13 mouse cellular contexts compared by ENCODE assay signal in the genomic region with DNA sequence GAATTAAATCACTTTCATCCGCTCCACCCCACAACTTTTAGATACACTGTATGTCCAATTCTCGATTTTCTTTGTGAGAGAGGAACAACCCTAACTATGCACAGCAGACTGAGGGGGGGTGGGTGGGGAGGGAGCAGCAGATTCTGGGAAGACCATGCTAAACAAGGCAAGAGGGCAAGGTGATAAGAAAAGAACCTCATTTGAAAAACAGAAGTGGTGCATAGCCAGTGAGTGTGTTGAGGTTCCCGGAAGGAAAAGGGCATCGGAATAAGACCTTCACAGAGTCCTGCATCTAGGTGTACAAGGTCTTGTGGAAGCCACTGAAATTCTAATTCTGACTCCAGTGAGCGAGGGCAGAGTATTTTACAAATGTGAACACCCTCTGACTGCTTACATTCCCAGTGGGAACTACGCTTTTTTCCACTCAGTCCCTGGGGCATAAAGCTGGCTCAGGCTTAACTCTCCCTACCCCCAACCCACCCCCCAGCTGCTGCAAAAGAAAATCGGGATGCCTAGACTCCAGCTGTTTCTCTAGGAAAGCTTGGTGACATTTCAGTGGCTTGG. TPM values are rescaled to one million over a fixed set of nuclear protein-coding genes. Genes with fewer than 3 reads are reported as not detected.
A peak's percentile ranks its signal among the peaks of the same experiment; 100 is the strongest.
DNase-seq lines count a peak whose midpoint lies in the region; ATAC-seq and TF ChIP-seq lines count a peak whose summit lies in the region.
"Had no signal": no experiment of that assay in that cellular context is flagged by ENCODE, and none has a peak within 500 bp of the region (broad histone marks: within the 10 kb centered on the region; RNA-seq: fewer than 3 reads in every experiment).

No protein-coding gene starts in this region.

- H3K4me3 ChIP-seq in ES-Bruce4 (ENCODE audit: low read depth, low read length) = peak overlapping the region; percentile 56
- H3K4me3 ChIP-seq in liver, embryonic 13.5 days (replicated peaks) = peak overlapping the region; percentile 93
- H3K4me3 ChIP-seq: heart, embryonic 15.5 days; midbrain, embryonic 12.5 days; neural tube, embryonic 12.5 days had no signal

- no peaks in the 10 kb centered on the region for H3K9me3 ChIP-seq in ES-Bruce4 (replicated peaks; ENCODE audit: control insufficient read depth, insufficient read depth, low read length, poor library complexity, severe bottlenecking)
- no peaks in the 10 kb centered on the region for H3K9me3 ChIP-seq in liver, embryonic 13.5 days (replicated peaks)
- H3K9me3 ChIP-seq: heart, embryonic 15.5 days; midbrain, embryonic 12.5 days; neural tube, embryonic 12.5 days had no signal

- ATAC-seq in liver, embryonic 13.5 days (ENCODE audit: low read depth) = no peak

- DNase-seq in heart, adult 11 months = peak; percentile 53
- no peak for DNase-seq in heart, adult 18-20 months
- DNase-seq in ZHBTc4 (ENCODE audit: low read depth, low spot score) = peak; percentile 88
- DNase-seq in liver, embryonic 13.5 days = no peak
- DNase-seq in natural killer cell, adult 2 months (ENCODE audit: low spot score in 2 of 2) = no peak
- no peak for DNase-seq in adipocyte (ENCODE audit: low spot score)
- no peak for DNase-seq in gastrocnemius, postnatal 4 days (ENCODE audit: low spot score in 2 of 2)
- DNase-seq: cerebellum, adult 9-11 months; thymus, postnatal 25 days had no signal

- H3K4me1 ChIP-seq in ES-Bruce4 (ENCODE audit: control insufficient read depth, insufficient read depth, low read length) = peaks cover 3% of the 10 kb centered on the region
- peaks cover 63% of the 10 kb centered on the region for H3K4me1 ChIP-seq in liver, embryonic 13.5 days (replicated peaks)

- TF ChIP-seq EP300 in ES-Bruce4 (IDR thresholded peaks at IDR 0.05; ENCODE audit: insufficient read depth, low read depth, low read length) = peak; percentile 47; the same call in 1 of the 2 replicates

- peak overlapping the region; percentile 41 for H3K9ac ChIP-seq in ES-Bruce4 (ENCODE audit: low read depth, poor library complexity, severe bottlenecking)
- H3K9ac ChIP-seq in liver, embryonic 13.5 days = peak overlapping the region; percentile 96
- H3K9ac ChIP-seq: midbrain, embryonic 12.5 days; neural tube, embryonic 12.5 days had no signal

- H3K4me2 ChIP-seq in liver, embryonic 13.5 days = peak overlapping the region; percentile 99
- H3K4me2 ChIP-seq: midbrain, embryonic 12.5 days; neural tube, embryonic 12.5 days had no signal

- peak overlapping the region; percentile 97 for H3K27ac ChIP-seq in ES-Bruce4 (ENCODE audit: insufficient read depth, low read length)
- H3K27ac ChIP-seq in liver, embryonic 13.5 days = peak overlapping the region; percentile 96
- H3K27ac ChIP-seq: heart, embryonic 15.5 days; midbrain, embryonic 12.5 days; neural tube, embryonic 12.5 days had no signal

- no peak for TF ChIP-seq CTCF in ES-Bruce4 (IDR thresholded peaks at IDR 0.05; ENCODE audit: low read depth, low read length)

- no peaks in the 10 kb centered on the region for H3K27me3 ChIP-seq in ES-Bruce4 (ENCODE audit: control insufficient read depth, insufficient read depth, low read length, poor library complexity, severe bottlenecking)
- H3K27me3 ChIP-seq in liver, embryonic 13.5 days = peaks cover 11% of the 10 kb centered on the region

- no peak for TF ChIP-seq POLR2A in ES-Bruce4 (IDR thresholded peaks at IDR 0.05; ENCODE audit: insufficient read depth, low read length)

- H3K36me3 ChIP-seq in ES-Bruce4 (ENCODE audit: control insufficient read depth, insufficient read depth, low read length, poor library complexity, severe bottlenecking) = peaks cover 33% of the 10 kb centered on the region
- peaks cover 56% of the 10 kb centered on the region for H3K36me3 ChIP-seq in liver, embryonic 13.5 days
- H3K36me3 ChIP-seq: midbrain, embryonic 12.5 days; neural tube, embryonic 12.5 days had no signal

- WGBS in liver, embryonic 13.5 days (ENCODE audit: insufficient replicate concordance) = 40% methylated on average over 7 of the region's 7 CpGs

RNA-seq across cellular contexts. Expression of gene Fzd5, which starts 4.8 kb away (rescaled TPM):
- 1 to 10 TPM; 3.9 to 4.4 TPM for total RNA-seq in heart, adult 18-20 months (2021)
- polyA plus RNA-seq in ES-Bruce4 (2011; ENCODE audit: insufficient read depth, insufficient read length, low read depth, missing spikeins) = 18.0 and 19.4 TPM in 2 replicates
- 2.2 and 2.3 TPM in 2 replicates for polyA plus RNA-seq in liver, embryonic 13.5 days (2015; fragmentation: Nextera tagmentation; extraction: Ambion mirVana)
- 1 to 10 TPM; 4.2 to 5.0 TPM for total RNA-seq in gastrocnemius, postnatal 4 days (2021)

RNA-seq across cellular contexts. Expression of gene Ccnyl1, which starts 42.5 kb away (rescaled TPM):
- 10 to 100 TPM; 12.3 to 12.9 TPM for total RNA-seq in heart, adult 18-20 months (2021)
- 29.2 and 31.6 TPM in 2 replicates for polyA plus RNA-seq in ES-Bruce4 (2011; ENCODE audit: insufficient read depth, insufficient read length, low read depth, missing spikeins)
- polyA plus RNA-seq in liver, embryonic 13.5 days (2015; fragmentation: Nextera tagmentation; extraction: Ambion mirVana) = 0.87 and 1.1 TPM in 2 replicates
- 10 to 100 TPM; 21.9 to 27.4 TPM for total RNA-seq in gastrocnemius, postnatal 4 days (2021)

Comparison
In these comparisons a context has a peak if more than half of its experiments do, and no peak if none do; other contexts are left out.
1. DNase-seq: peak in heart, adult 11 months (single experiment) and ZHBTc4 (single experiment); none in heart, adult 18-20 months (0 of 2), liver, embryonic 13.5 days (single experiment), natural killer cell, adult 2 months (0 of 2), adipocyte (single experiment) and gastrocnemius, postnatal 4 days (0 of 2).